Mouse (Mus musculus): Measurements from ENCODE around the gene Tktl2. TPM values are rescaled to one million over a fixed set of nuclear protein-coding genes. Genes with fewer than 3 reads are reported as not detected.

The Tktl2 gene
- polyA plus RNA-seq (2017; shearing (Covaris generic)), result not detected

GRCm38 (mm10) chr8:66511537-66511936 is at the start of gene Tktl2:
Tktl2 (plus strand) TSS chr8:66511756.

GRCm38 (mm10) chr8:66486084-66486763 is 25.3 kb upstream of the Tktl2 start, which contains the start of gene Tma16:
Tma16 (minus strand) TSS chr8:66486530.

Other genes with a start within 250 kb of the Tktl2 start
- gene Tma16, start 25.2 kb upstream of the Tktl2 start, polyA plus RNA-seq (2017; shearing (Covaris generic)), result 11.6 TPM
- gene Npy5r, start 176.4 kb downstream of the Tktl2 start, polyA plus RNA-seq (2017; shearing (Covaris generic)), result not detected
- not detected for gene Npy1r, start 185.4 kb downstream of the Tktl2 start, polyA plus RNA-seq (2017; shearing (Covaris generic))